Mouse (Mus musculus) T-helper 2 cell (primary cell): Measurements from ENCODE around the gene Ggcx.
"Not testable (repeated sequence)": the region's sequence is repeated elsewhere in the genome, so short reads cannot be mapped to it uniquely, and the experiment has no call there.

Source experiments
- in situ Hi-C: fragments of 300-600 bp; cut with MboI, MseI; formaldehyde crosslinking; loops from one replicate; pipeline ENCODE4 v1.15.1; 2025; ENCODE audit warnings: high pct_unique_total_duplicates

Gene Ggcx

DNA sequence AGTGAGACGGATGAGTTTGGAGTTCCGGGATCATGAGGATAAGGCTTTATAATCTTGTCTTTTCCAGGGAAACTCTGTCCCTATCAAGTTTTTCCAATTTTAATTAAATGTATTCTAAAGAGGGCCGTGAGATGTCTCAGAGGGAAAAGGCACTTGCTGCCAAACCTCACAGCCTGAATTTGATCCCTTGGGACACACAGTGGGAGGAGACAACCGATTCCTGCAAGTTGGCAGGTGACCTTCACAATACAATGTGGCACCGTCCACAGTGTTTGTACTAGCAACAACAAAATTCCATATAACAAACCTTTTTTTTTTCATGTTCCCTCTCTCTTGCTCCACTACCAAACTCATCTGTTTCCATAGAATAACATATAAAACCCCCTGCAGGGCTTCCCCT is 44.8 kb downstream of the Ggcx start:
- in situ Hi-C loops: loop anchor here (25.0 kb wide), 1 partner anchor 1422 kb away; no protein-coding TSS in a partner anchor

DNA sequence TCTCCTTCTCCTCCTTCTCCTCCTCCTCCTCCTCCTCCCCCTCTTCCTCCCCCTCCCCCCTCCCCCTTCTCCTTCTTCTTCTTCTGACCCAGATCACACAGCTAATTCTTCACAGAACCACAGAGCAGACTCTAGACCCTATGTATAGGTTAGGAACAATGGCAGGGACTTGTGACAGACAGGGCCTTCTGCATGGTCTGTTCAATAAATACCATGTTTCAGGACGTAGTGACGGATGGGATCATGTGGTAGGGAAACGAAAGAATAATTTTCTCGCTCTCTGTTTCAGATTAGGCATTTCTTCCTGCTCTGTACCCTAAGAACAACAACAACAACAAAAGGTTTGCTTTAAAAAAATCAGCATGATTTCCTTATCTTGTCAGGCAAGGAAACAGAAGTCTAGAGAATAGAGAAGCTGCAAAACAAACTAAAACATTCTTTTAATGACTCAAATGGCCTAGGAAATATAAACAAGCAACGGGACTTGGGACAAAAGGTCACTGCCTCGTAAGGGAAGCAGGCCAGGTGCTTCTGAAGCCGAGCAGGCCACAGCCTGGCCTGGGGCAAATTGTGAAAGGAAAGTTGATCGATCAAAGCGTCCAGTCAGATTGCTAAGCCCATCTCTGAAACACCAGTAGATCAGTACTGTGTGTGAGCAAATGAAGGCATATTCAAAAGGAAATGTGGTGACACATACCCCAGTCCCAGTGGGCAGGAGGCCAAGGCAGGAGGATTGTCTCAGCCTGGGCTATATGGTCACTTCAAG is 46.1 kb downstream of the Ggcx start:
- in situ Hi-C loops: loop anchor here (25.0 kb wide), 1 partner anchor 1423 kb away; no protein-coding TSS in a partner anchor

DNA sequence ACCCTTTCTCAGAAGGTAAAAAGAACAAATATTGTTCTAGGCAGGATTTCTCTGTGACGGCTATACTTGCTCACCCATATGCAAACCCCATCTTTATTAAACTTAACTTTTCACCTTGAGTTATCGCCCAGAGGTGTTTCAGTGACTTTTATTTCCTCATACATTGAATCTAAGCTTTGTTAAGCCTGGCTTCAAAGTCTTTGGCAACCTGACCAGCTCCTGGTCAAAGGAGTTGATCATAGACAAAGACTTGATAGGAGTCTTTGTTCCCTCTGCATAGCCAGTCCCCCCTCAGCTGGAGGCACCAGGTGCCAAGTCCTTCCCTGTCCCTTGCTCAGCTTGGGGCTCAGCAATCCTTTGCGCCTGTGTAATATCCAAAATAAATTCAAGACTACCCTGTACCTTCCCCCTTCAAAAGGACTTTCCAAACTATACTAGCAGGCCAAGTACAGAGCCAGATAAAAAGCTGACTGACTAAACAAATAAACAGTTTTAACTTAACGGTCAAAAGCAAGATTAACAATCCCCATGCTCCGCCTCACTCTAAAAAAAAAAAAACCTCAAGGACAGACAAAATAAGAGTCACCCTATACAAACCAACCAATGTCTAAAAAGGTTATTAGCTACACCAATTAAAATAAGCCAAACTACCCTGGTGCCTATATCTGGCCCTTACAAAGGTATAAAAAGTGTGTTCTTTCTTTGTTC is 48.6 kb downstream of the Ggcx start:
- in situ Hi-C loops: loop anchor here (25.0 kb wide), 1 partner anchor 1425 kb away; no protein-coding TSS in a partner anchor

DNA sequence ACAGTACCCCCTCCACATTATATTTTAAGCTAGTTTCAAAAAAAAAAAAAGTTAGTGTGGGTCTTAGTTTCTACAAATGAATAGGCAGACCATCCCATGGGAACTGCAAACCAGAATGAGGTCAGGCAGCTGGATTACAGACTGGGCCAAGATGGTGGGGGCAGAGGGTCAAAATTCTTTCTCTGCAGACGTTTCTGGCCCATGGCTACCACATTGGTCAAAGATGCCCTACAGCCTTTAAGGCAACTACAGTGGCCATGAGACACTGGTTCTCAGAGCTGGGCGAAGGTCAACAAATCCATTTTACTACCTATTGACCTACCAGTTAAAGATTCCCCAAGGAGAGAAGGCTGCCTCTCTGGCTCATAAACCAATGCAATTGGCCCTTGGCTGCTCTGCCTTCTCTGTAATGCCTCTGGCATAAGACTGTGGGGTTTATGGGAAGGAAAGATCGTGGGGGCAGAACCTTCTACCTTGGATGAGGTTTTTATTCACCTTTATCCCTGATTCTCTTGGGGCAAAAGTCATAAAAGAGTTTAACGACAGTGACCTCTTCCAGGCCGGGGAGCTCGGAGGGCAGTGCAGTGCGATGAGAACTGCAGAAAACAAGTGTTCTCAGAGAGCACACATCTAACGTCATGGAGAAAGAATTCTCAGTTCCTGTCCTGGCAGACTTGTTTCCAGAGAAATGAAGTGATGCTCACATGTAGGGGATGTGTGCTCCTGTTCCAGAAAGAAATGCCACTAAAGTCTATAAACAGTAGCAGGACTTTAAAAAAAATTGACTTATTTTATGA is 51.5 kb downstream of the Ggcx start:
- in situ Hi-C loops: loop anchor here (25.0 kb wide), 1 partner anchor 1428 kb away; no protein-coding TSS in a partner anchor

DNA sequence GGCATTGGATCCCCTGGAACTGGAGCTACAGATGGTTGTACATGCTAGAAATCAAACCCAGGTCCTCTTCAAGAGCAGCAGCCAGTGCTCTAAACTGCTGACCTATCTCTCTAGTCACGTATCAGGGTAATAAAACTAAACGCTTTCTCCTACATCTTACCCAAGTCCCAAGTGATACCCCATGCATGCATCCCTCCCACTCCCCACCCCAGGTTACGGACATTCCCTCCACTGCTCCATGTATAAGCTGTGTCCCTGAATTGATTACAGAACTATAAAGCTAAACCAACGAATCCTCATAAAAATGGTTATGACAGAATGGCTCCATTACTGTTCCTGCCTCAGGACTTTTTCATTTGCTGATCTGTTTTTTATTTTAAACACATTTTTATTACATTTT is 52.1 kb downstream of the Ggcx start:
- in situ Hi-C loops: loop anchor here (25.0 kb wide), 1 partner anchor 1429 kb away; no protein-coding TSS in a partner anchor

DNA sequence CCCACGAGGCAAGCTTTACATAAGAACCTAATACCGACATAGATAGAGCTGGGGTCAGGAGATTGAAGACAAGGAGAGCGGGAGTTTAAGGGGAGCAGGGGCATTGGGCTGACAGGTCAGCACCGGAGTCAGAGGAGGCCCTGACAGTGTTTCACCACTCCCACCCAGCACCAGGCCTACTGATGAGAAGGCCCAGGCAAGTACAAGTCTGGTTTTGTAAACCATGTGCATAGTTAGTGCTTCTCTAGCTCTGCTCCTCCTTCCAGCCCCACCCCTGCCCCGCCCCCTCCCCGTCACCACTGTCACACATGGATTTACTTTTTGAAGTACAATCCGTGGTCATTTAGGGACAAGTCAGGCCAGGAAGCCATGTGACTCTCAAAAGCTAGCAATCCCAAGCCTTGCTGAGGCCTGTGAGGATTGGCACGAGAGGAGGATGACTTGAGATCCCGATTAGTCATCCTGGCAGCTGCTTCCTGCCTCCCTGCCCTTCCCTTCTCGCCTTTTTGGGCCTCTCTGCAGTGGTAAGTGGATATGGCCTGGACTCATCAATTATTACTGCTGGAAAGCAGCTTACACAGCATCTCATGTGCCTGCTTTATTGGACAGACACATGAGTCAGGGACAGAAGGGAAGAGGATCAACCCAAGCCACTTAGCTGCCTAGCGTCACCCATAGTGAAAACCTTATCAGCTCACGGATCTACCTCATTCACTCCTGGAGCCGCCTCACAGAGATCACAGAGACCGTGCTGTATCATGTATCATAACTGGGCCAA is 59.3 kb downstream of the Ggcx start:
- in situ Hi-C loops: loop anchor here (25.0 kb wide), 1 partner anchor 1436 kb away; no protein-coding TSS in a partner anchor

DNA sequence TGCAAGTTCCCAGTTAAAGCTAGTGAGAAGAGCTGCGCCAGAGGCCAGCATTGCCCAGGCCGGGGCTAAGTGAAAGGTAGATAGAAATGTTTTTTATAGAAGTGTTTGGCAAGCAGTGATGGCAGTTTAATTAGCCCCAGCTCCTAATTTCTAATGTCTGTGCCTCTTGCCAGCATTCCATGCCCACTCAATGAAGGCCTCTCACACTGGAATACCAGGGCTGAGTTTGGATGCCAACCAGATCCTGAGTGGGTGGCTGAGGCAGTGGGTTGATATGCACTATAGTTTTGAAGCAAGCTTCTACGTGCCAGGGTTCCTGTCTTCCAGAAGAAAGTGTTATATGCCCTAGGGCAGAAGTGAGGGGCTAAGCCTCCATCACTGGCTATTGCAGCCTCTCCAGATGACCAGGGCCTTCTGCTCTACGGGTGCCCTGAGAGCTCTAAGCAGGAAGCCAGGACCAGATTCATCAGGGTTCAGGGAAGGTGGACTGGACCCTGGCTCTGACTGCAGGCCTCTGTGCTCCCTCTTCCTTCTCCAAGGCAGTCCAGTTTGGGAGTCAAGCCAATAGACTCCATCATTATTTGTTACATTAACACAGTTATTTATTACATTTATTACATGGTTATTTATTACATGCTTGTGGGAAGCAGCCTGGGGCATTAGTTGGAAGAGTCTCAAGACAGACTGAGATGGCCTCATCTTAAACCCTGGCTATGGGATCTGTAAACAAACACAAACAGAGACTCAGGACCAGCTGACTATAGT is 61.3 kb downstream of the Ggcx start:
- in situ Hi-C loops: no loop called here

DNA sequence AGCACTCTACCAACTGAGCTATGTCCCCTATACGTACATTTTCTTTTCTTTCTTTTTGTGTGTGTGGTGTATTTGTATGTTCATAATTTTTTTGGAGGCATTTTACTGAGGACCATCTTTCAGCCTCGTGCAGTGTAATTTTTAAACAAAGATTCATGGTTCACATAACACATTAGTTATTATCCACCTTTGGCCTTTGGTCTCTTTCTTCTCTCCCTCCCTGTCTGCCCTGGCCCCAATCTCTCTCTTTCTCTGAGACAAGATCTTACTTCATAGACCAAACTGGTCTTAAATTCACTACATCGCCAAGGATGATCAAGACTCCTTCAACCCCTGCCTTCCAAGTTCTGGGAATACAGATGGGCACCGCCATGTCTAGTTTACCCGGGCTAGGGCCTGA is 62.7 kb downstream of the Ggcx start:
- in situ Hi-C loops: no loop called here

DNA sequence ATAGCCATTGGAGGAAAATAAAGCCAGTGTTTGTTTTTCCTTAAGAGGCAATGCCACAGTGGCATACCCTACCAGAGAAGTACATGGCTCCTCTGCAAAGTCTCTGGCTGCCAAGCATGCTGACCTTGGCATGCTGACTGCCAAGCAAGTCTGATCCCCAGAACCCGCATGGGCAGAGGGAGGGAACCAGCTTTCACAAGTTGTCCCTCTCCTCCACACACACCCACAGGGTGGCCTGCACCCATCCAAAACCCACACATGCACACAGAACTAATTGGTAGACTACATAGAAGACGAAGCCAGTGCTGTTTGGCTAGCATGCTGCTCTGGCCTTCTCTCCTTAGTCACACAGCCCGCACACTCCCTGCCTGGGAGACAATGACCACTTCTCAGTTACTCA is 63.5 kb downstream of the Ggcx start:
- in situ Hi-C loops: no loop called here

DNA sequence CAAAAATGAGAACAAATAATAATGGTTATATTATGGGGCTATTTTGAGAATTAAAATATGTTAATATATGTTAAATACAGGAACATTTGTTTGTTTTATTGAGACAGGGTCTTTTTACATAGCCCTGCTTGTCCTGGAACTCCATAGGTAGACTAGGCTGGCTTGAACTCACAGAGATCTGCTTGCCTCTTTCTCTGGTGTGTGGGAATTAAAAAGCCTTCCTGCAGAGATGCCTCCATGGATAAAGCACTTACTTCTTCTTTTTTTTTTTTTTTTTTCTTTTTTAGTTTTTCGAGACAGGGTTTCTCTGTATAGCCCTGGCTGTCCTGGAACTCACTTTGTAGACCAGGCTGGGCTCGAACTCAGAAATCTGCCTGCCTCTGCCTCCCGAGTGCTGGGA is 64.6 kb downstream of the Ggcx start:
- in situ Hi-C loops: not testable (repeated sequence)

DNA sequence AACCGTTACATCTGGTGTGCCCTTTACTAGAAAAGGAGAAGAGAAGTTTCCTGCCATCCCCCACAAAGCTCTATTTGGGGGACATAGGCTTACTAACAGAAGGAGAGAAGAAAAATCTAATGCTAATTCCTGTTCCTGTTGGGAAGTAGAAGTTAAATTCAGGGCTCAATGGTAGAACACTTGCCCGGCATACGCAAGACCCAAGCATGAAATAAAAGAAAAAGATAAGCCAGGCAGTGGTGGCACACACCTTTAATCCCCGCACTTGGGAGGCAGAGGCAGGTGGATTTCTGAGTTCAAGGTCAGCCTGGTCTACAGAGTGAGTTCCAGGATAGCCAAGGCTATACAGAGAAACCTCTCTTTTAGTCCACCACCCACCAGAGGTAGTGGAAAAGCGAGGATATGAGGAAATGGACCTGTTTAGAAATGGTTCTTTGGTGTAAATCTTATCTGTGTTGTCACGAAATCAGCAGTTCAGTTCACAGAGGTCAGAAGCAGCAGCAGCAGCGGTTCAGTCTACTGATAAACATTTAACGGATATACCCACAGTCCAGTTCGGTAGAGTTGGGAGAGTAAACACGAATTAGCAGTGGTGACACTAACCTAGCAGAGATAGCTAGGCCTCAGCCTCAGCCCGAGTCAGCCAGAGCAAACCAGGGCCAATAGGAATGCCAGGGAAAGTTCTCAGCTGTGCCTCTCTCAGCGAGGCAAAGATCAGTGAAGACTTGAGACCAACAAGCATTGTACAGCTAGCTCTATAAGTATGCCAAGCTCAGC is 65.7 kb downstream of the Ggcx start:
- in situ Hi-C loops: no loop called here

DNA sequence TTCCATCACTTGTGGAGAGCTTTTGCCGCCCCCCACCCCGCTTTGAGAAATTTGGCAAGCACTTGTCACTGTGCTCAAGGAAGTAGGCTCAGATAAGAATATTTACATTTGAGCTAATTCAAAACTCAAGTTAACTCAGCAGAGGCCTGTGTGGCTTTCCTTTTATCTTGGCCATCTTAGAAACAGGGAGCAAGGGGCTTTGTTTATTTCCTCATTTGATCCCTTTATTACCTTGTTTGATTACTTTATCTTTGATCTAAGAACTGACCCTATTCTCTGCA is 66.3 kb downstream of the Ggcx start:
- in situ Hi-C loops: no loop called here
